Mouse (Mus musculus) yolk sac, embryonic 10.5 days (tissue): ENCODE results near the gene Unc79.

ENCODE experiments used
- DNase-seq: peaks from one replicate; pipeline ENCODE4 v3.0.0-alpha.2; 2017; ENCODE audit warnings: low spot score

Gene Unc79

GRCm38 (mm10) chr12:103041401-103041800 lies 92.7 kb downstream of the Unc79 start:
- DNase-seq: no peak

DNA sequence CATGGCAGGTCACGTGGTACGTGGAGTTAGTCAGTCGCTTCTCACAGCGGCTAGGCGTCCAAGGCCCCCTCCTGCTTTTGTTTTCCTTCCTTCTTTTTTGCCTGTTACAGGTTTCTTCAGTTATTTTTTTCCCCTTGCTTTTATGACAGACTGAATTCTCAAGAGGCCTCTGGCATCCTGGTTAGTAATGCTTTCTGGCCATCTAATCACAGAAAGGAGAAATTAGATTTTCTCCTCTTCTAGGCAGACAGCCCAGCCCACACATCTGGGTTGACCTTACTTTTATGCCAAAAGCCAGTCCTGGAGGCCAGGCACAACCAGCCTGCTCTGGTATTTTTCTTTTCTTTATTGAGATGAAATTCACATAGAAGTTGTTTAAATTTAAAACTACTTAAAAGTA lies 94.1 kb downstream of the Unc79 start:
- DNase-seq: no peak

GRCm38 (mm10) chr12:103044422-103044821 lies 95.8 kb downstream of the Unc79 start:
- DNase-seq: no peak

DNA sequence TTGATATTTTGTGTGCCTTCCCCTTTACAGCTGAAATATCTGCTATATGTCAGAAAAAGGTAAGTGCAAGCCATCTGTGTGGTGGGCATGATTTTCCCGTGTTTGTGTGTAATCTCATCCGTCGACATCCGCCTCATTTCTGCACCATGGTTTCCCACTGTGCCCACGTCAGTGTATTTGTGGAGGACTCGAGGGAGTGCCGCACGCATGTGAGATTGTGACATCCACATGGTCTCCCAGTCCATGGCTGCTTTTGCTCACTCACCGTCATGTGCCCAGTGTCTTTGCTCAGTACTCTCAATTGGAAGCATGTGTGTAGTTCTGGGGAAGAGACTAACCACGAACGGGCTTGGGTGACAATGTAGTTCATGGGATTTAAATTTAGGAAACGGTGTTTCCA lies 101.2 kb downstream of the Unc79 start:
- DNase-seq: no peak

GRCm38 (mm10) chr12:103059321-103060053 lies 110.8 kb downstream of the Unc79 start:
- no peak for DNase-seq

DNA sequence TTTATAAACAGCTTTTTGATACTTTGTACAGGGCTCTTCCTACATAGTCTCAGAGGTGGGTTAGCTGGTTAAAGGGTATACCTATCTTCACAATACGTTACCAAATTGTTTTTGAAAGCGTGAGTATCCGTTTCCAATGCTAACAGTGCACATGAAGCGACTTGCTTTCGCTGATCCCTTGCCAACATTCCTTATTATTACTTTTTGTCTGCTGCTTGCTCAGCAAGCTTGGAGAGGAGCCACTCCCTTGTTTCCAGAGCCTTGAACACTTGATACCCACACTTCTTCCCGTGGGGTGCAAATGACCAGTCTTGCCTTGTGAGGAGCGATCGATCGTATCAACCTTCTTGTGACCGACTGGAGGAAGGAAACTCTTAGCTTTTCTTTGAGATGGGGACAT lies 112.1 kb downstream of the Unc79 start:
- DNase-seq: no peak

DNA sequence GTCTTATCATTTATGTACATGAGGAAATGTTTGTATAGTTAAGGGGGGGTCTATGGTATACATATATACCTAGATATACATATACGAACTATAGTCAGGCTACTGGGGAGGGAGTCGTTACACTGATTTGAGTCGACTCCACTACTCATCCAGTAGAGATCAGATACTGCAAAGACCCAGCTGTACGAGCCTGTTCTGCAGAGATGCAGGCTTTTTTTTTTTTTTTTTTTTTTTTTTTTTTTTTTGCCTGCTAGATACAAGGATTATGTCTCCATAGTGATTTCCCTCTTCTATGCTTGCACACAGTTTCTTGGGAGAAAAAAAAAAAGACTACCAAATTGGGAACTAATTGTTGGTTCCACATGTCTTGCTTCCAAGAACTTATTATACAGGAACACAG lies 113.5 kb downstream of the Unc79 start:
- no peak for DNase-seq

- DNase-seq: no peak
These were observed 116.3 kb downstream of the Unc79 start for GRCm38 (mm10) chr12:103064944-103065343.

- DNase-seq: no peak
These were observed 119.5 kb downstream of the Unc79 start for GRCm38 (mm10) chr12:103068161-103068560.

GRCm38 (mm10) chr12:103069565-103069964 lies 120.9 kb downstream of the Unc79 start:
- DNase-seq: no peak

- DNase-seq: no peak
These were observed 125.3 kb downstream of the Unc79 start for GRCm38 (mm10) chr12:103073953-103074352.

GRCm38 (mm10) chr12:103078751-103079150 lies 130.1 kb downstream of the Unc79 start:
- no peak for DNase-seq

DNA sequence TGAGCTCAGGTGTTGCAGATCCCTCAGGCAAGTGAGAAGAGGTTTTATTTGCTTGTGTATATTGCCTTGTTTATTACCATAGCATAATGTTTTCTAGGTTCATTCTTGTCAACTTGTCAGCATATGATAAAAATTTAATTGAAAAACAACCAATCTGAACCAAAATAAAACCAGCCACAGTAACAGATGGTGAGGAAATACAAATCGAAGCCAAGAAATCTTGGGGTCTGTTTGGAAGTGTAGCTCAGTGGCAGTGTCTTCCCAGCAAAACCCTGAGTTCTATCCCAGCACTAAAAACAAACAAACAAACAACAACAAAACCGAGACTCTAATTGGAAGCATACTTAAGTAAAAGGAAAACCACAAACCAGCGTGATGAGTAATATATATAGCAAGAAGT lies 131.4 kb downstream of the Unc79 start:
- DNase-seq: no peak

DNA sequence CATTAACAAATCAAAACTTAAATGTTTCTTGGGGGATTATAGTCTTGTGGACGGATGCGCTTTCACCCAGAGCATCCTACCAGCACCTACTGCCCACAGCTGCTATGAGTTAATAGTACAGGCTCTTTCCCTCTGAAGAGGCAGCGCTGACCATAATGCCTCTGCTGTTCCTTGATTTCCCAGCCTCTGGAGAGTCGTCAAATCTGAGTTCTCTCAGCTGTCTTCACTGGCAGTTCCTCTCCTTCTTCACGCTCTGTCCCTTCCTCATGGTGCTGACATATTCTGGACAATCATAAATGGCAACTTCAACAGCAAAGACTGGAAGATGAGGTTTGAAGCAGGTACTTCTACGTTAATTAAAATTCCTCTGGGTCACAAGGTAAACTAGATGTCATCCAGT lies 143.2 kb downstream of the Unc79 start:
- DNase-seq: no peak

DNA sequence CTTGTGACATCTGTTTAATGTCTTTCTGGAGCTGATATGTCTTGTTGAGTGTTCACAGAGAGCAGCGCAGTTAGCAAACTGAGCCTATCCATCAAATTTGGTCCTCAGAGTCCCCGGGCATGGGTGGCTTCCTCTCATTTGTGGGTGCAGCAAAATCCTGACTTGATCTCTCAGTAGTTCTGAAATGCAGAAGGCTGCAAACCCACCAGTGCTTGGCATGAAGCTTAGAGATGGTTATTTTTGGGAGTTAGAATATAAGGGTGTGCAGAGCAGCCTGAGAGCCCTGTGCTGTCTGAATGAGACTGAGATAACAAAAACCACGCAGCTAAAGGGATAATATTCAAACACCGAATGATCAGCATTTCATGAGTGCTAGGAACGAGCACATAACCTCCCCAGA lies 146.5 kb downstream of the Unc79 start:
- no peak for DNase-seq

DNA sequence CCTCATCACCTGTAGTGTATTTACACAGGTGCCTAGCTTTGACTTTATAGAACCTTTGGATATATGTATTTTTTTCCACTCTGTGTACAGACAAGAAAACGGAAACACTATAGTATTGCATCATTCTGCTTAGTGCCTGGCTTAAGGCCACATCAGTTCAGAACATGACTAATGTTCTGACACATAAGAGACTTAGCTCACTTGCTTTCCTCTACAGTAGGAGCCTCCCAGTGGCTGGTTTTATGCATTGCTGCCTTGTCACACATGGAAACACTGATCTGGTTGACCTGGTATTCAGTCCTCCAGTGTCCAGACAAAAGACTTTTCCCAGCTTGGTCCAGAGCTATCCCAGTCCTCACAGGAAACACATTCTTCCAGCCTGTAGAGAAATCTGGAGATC lies 150.5 kb downstream of the Unc79 start:
- DNase-seq: no peak

DNA sequence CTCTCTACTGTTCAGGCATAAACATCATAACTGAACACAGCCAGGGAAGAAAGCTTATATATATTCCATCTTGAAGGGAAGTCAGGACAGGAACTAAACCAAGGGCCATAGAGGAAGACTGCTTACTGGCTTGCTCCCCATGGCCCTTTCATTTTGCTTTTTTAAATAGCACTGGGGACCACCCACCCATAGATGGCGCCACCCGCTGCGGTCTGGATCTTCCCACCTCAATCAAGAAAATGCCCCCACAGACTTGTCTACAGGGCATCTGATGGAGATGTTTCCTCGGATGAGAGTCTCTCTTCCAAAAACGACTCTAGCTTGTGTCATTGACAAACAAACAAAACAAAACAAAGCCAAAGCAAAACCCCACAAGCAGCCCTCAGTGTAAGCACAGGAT lies 151.4 kb downstream of the Unc79 start:
- DNase-seq: no peak

DNA sequence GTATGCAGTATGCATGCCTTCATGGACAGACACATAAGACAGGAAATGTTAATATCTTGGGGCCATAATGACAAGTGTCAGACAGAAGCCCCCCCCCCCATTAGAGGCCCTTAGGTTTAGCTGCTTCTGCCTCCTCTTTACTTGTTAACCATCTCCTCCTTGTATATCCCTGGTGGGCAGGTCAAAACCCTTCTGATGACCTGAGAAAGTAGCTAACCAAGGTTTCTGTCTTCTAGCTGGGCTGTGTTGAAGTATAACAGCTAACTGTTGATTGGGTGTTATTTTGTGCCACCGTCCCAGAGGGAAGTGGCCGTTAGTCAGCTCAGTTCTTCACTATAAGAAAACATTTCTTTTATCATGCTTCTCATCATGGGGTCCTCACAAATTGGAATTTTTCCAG lies 154.4 kb downstream of the Unc79 start:
- DNase-seq: no peak

DNA sequence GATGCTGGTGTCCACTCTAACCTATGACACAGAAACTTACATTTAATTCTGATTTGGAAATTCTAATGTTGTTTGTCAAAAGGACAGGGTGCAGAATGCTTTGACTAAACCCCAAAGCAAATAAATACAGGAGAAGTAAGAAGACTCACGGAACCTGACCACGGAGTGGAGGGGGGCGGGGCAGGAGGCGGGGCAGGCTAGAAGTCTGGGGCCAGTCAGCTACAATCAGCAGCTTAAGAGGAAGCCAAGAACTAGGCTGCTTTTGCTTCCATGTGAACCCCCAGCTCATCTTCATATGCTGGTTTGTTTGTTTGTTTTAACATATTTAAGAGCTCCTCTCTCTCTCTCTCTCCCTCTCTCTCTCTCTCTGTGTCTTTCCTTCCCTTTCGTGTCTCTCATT lies 154.9 kb downstream of the Unc79 start:
- peak; percentile 5 for DNase-seq

DNA sequence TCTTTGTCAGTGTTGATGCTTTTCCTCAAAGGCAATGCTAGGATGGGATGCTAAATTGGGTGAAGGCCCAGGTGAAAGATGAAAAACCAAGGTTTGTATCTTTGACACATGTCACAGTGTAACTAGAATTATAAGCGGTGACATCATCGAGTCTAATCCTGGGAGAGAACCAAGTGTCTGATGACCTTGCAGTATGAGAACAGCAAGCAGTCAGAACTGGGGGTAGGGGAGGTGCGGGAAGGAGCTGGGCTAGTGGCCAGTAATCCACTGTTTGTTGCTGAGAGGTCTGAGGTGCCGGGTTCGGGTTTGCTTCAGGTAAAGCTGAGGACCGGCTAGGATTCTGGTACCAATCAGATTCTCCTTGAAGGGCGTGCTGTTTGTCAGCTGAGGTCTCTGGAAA lies 160.6 kb downstream of the Unc79 start:
- no peak for DNase-seq

DNA sequence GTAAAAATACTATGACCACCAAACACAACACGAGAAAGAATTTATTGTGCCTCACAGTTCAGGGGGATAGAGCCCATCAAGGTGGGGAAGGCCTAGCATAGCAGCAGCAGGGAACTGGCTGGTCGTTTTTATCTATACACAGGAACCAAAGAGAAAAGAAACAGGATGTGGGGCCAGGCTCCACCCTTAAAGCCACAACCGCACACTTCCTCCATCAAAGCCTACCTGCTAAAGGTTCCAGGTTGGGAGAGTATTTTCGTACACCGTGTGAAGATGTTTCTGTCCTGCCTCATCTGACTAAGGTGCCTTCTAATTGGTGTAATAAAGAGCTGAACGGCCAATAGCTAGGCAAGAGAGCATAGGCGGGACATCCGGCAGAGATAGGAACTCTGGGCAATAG lies 168.0 kb downstream of the Unc79 start:
- DNase-seq: no peak

- DNase-seq: no peak
These were observed 169.0 kb downstream of the Unc79 start for GRCm38 (mm10) chr12:103117517-103118193.

DNA sequence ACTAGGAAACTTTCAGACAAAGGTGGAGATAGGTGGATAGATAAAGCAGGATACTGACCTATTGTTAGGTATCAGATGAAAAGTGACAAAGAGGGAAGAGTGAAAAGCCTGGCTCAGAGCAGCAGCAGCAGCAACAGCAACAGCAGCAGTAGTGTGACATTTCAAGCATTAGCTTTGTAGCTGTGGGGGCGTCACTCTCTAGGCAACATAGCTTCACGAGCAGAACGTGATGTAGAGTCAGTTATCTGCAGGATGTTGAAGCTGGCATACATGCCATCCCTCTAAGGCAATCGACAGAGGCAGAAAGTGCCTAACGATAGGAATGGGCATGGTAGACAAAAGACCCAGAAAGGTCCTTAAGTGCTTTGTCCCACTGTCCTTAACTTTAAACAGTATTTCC lies 173.3 kb downstream of the Unc79 start:
- DNase-seq: no peak

GRCm38 (mm10) chr12:103123861-103124260 lies 175.2 kb downstream of the Unc79 start:
- DNase-seq: no peak
